Comparison of ENCODE assay signal across 7 mouse cellular contexts in the genomic region with DNA sequence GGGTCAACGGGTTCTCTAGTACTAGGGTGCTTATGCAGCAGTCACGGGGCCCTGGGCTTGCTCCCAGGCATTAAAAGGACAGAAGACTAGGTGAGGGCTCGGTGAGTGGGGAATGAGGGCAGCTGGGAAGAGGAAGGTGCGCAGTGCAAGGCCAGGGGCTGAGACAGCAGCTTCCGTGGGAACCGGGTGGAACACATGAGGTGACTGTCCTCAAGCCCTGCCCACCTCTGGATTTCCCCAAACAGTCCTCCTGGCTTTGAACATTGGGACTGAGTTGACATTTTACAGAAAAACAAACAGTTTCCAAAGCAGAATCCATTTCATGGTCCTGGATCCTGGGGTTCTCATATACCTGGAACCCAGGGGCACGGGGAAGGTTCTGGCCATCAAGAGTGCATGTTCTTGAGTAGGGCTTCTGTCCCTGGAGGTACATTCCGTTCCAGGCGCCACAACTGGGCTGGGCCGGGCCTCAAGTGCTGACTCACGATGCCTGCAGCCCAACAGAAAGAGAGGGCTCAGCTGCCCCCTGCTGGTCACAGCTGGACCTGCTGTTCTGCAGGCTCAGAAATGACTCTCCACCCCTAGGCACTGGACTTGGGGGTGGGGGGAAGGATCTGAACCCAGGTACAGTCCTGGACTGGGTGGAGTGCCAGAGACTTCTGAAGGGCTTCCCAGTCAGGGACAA. TPM values are rescaled to one million over a fixed set of nuclear protein-coding genes. Genes with fewer than 3 reads are reported as not detected.
DNase-seq lines count a peak whose midpoint lies in the region; ATAC-seq lines count a peak whose summit lies in the region.

No protein-coding gene starts in this region.

- H3K9me3 ChIP-seq in embryonic facial prominence, embryonic 10.5 days, result no peaks in the 10 kb centered on the region
- no peaks in the 10 kb centered on the region for H3K9me3 ChIP-seq in limb, embryonic 10.5 days (replicated peaks)
- H3K9me3 ChIP-seq in midbrain, embryonic 12.5 days, result no peaks in the 10 kb centered on the region

- ATAC-seq in granulocyte monocyte progenitor cell, adult 5-6 weeks (replicated peaks; ENCODE audit: poor library complexity, severe bottlenecking), result peak; percentile 32
- peak; percentile 21; the same call in 1 of the 2 replicates for ATAC-seq in midbrain, embryonic 12.5 days (ENCODE audit: low FRiP score, low read depth)

- peak overlapping the region; percentile 32; the same call in 1 of the 2 replicates for H3K4me3 ChIP-seq in embryonic facial prominence, embryonic 10.5 days
- peak overlapping the region; percentile 28; the same call in 1 of the 2 replicates for H3K4me3 ChIP-seq in limb, embryonic 10.5 days
- H3K4me3 ChIP-seq in midbrain, embryonic 12.5 days, result no peak overlapping the region

- H3K4me2 ChIP-seq in midbrain, embryonic 12.5 days (replicated peaks), result no peak overlapping the region

- no peaks in the 10 kb centered on the region for H3K27me3 ChIP-seq in embryonic facial prominence, embryonic 10.5 days (replicated peaks; ENCODE audit: low read depth, poor library complexity, severe bottlenecking)
- H3K27me3 ChIP-seq in limb, embryonic 10.5 days (ENCODE audit: low read depth, poor library complexity, severe bottlenecking), result no peaks in the 10 kb centered on the region
- H3K27me3 ChIP-seq in midbrain, embryonic 12.5 days, result 0 out of 2 replicates have a peak, but pooled peaks cover under 1% of the 10 kb centered on the region

- peak; percentile 97 for DNase-seq in adrenal gland, postnatal 10 days
- peak; percentile 92 for DNase-seq in embryonic facial prominence, embryonic 10.5 days (ENCODE audit: low spot score)
- peak; percentile 94 for DNase-seq in kidney, adult 11 months
- peak; percentile 95 for DNase-seq in limb, embryonic 10.5 days (ENCODE audit: low spot score)
- peak; percentile 98 for DNase-seq in skeletal muscle tissue, adult 2 months (ENCODE audit: low read depth, low spot score)

- no peak overlapping the region for H3K9ac ChIP-seq in midbrain, embryonic 12.5 days (replicated peaks)

- H3K36me3 ChIP-seq in embryonic facial prominence, embryonic 10.5 days (replicated peaks), result peaks cover 34% of the 10 kb centered on the region
- H3K36me3 ChIP-seq in limb, embryonic 10.5 days, result peaks cover 34% of the 10 kb centered on the region
- H3K36me3 ChIP-seq in midbrain, embryonic 12.5 days, result peaks cover 17% of the 10 kb centered on the region

- H3K27ac ChIP-seq in embryonic facial prominence, embryonic 10.5 days (replicated peaks), result peak overlapping the region; percentile 93
- peak overlapping the region; percentile 78 for H3K27ac ChIP-seq in limb, embryonic 10.5 days
- H3K27ac ChIP-seq in midbrain, embryonic 12.5 days (replicated peaks), result no peak overlapping the region; the same call in 1 of the 2 replicates

- WGBS in embryonic facial prominence, embryonic 10.5 days, result 32% methylated on average over 11 of the region's 11 CpGs
- 32% methylated on average over 11 of the region's 11 CpGs for WGBS in limb, embryonic 10.5 days
- WGBS in midbrain, embryonic 12.5 days, result 30% methylated on average over 11 of the region's 11 CpGs

- peaks cover 59% of the 10 kb centered on the region for H3K4me1 ChIP-seq in embryonic facial prominence, embryonic 10.5 days
- peaks cover 54% of the 10 kb centered on the region for H3K4me1 ChIP-seq in limb, embryonic 10.5 days
- peaks cover 54% of the 10 kb centered on the region for H3K4me1 ChIP-seq in midbrain, embryonic 12.5 days

RNA-seq across cellular contexts. Expression of gene Frmd8, which starts 25.1 kb away (rescaled TPM):
- 10 to 100 TPM; 29.0 to 34.8 TPM for total RNA-seq in adrenal gland, postnatal 10 days (2021)
- 44.6 and 45.4 TPM in 2 replicates for polyA plus RNA-seq in embryonic facial prominence, embryonic 10.5 days (2016; fragmentation: Nextera tagmentation; extraction: Ambion mirVana)
- 17.9 and 25.4 TPM in 2 replicates for total RNA-seq in granulocyte monocyte progenitor cell, adult 5-6 weeks (2014; fragmentation: Nextera tagmentation)
- 19.0 and 28.4 TPM in 2 replicates for total RNA-seq in granulocyte monocyte progenitor cell, adult 5-6 weeks (2017)
- 43.5 and 48.7 TPM in 2 replicates for polyA plus RNA-seq in limb, embryonic 10.5 days (2016; fragmentation: Nextera tagmentation; extraction: Ambion mirVana)
- 22.3 and 24.8 TPM in 2 replicates for polyA plus RNA-seq in midbrain, embryonic 12.5 days (2016; fragmentation: Nextera tagmentation; extraction: Ambion mirVana)

RNA-seq across cellular contexts. Expression of gene Slc25a45, which starts 27.6 kb away (rescaled TPM):
- total RNA-seq in adrenal gland, postnatal 10 days (2021), result 10 to 100 TPM; 13.4 to 14.2 TPM
- polyA plus RNA-seq in embryonic facial prominence, embryonic 10.5 days (2016; fragmentation: Nextera tagmentation; extraction: Ambion mirVana), result 2.5 and 2.9 TPM in 2 replicates
- total RNA-seq in granulocyte monocyte progenitor cell, adult 5-6 weeks (2014; fragmentation: Nextera tagmentation), result 38.2 and 44.5 TPM in 2 replicates
- total RNA-seq in granulocyte monocyte progenitor cell, adult 5-6 weeks (2017), result 35.5 and 35.6 TPM in 2 replicates
- 1.8 TPM in 2 replicates for polyA plus RNA-seq in limb, embryonic 10.5 days (2016; fragmentation: Nextera tagmentation; extraction: Ambion mirVana)
- 1.9 and 3.4 TPM in 2 replicates for polyA plus RNA-seq in midbrain, embryonic 12.5 days (2016; fragmentation: Nextera tagmentation; extraction: Ambion mirVana)

RNA-seq across cellular contexts. Expression of gene Tigd3, which starts 44.0 kb away (rescaled TPM):
- total RNA-seq in adrenal gland, postnatal 10 days (2021), result 1 to 10 TPM; 1.6 to 1.9 TPM
- polyA plus RNA-seq in embryonic facial prominence, embryonic 10.5 days (2016; fragmentation: Nextera tagmentation; extraction: Ambion mirVana), result 6.8 and 7.4 TPM in 2 replicates
- 1.1 and 2.5 TPM in 2 replicates for total RNA-seq in granulocyte monocyte progenitor cell, adult 5-6 weeks (2014; fragmentation: Nextera tagmentation)
- total RNA-seq in granulocyte monocyte progenitor cell, adult 5-6 weeks (2017), result 2.3 and 4.4 TPM in 2 replicates
- 5.2 and 5.9 TPM in 2 replicates for polyA plus RNA-seq in limb, embryonic 10.5 days (2016; fragmentation: Nextera tagmentation; extraction: Ambion mirVana)
- polyA plus RNA-seq in midbrain, embryonic 12.5 days (2016; fragmentation: Nextera tagmentation; extraction: Ambion mirVana), result 11.1 and 11.4 TPM in 2 replicates
